31 mouse cellular contexts compared by ENCODE assay signal in the genomic region with DNA sequence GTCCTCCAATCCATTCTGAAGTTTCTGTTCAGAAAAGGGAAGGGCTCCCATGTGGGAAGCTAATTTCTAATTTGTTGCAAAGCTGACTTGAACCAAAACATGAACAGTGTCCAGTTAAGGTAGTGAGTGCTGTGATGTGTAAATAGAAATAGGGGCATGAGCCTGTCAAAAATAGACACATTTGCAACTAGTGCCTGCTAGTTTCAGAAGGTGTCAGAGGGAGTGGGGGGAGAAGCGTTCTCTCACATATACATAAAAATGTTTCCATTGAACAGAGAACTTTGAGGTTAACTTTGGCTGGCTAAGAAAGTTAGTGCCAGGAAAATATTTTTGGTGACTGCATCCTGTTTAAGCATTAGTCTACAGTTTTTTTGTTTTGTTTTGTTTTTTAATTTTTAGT.
"Had no signal": no experiment of that assay in that cellular context is flagged by ENCODE, and none has a peak within 500 bp of the region (broad histone marks: within the 10 kb centered on the region; RNA-seq: fewer than 3 reads in every experiment).

No protein-coding gene starts in this region.

- ATAC-seq: liver, embryonic 12.5 days; liver, postnatal 0 days; lung, postnatal 0 days; midbrain, embryonic 13.5 days; midbrain, embryonic 15.5 days had no signal

- H3K9me3 ChIP-seq: limb, embryonic 10.5 days; limb, embryonic 12.5 days; limb, embryonic 13.5 days; limb, embryonic 15.5 days; liver, embryonic 12.5 days; liver, embryonic 13.5 days; liver, embryonic 15.5 days; lung, embryonic 15.5 days; midbrain, embryonic 10.5 days; midbrain, embryonic 12.5 days; midbrain, embryonic 13.5 days; midbrain, embryonic 15.5 days; neural tube, embryonic 12.5 days; neural tube, embryonic 13.5 days had no signal

- H3K4me2 ChIP-seq: limb, embryonic 12.5 days; limb, embryonic 13.5 days; limb, embryonic 15.5 days; liver, embryonic 11.5 days; liver, embryonic 12.5 days; liver, embryonic 13.5 days; liver, embryonic 15.5 days; lung, embryonic 14.5 days; lung, embryonic 15.5 days; midbrain, embryonic 12.5 days; midbrain, embryonic 13.5 days; midbrain, embryonic 15.5 days; neural tube, embryonic 12.5 days; neural tube, embryonic 13.5 days had no signal

- H3K27me3 ChIP-seq: limb, embryonic 12.5 days; limb, embryonic 13.5 days; limb, embryonic 15.5 days; liver, embryonic 12.5 days; liver, embryonic 13.5 days; liver, embryonic 15.5 days; lung, embryonic 15.5 days; megakaryocyte, embryonic 14.5 days; midbrain, embryonic 12.5 days; midbrain, embryonic 13.5 days; midbrain, embryonic 15.5 days; neural tube, embryonic 12.5 days; neural tube, embryonic 13.5 days had no signal

- H3K27ac ChIP-seq: limb, embryonic 10.5 days; limb, embryonic 12.5 days; limb, embryonic 13.5 days; limb, embryonic 15.5 days; liver, embryonic 12.5 days; liver, embryonic 13.5 days; liver, embryonic 14.5 days; liver, embryonic 15.5 days; lung, embryonic 15.5 days; macrophage; midbrain, embryonic 10.5 days; midbrain, embryonic 12.5 days; midbrain, embryonic 13.5 days; midbrain, embryonic 15.5 days; neural tube, embryonic 12.5 days; neural tube, embryonic 13.5 days had no signal

- H3K4me3 ChIP-seq: limb, embryonic 10.5 days; limb, embryonic 12.5 days; limb, embryonic 13.5 days; limb, embryonic 15.5 days; liver, embryonic 12.5 days; liver, embryonic 13.5 days; liver, embryonic 15.5 days; lung, embryonic 15.5 days; megakaryocyte, embryonic 14.5 days; midbrain, embryonic 10.5 days; midbrain, embryonic 12.5 days; midbrain, embryonic 13.5 days; midbrain, embryonic 15.5 days; myocyte; neural tube, embryonic 12.5 days; neural tube, embryonic 13.5 days had no signal

- H3K9ac ChIP-seq: limb, embryonic 12.5 days; limb, embryonic 13.5 days; limb, embryonic 15.5 days; liver, embryonic 12.5 days; liver, embryonic 13.5 days; liver, embryonic 14.5 days; liver, embryonic 15.5 days; liver, postnatal 0 days; lung, embryonic 14.5 days; lung, embryonic 15.5 days; midbrain, embryonic 12.5 days; midbrain, embryonic 13.5 days; midbrain, embryonic 15.5 days; neural tube, embryonic 12.5 days; neural tube, embryonic 13.5 days had no signal

- H3K36me3 ChIP-seq: limb, embryonic 10.5 days; limb, embryonic 12.5 days; limb, embryonic 13.5 days; limb, embryonic 15.5 days; liver, embryonic 12.5 days; liver, embryonic 13.5 days; liver, embryonic 15.5 days; lung, embryonic 15.5 days; midbrain, embryonic 10.5 days; midbrain, embryonic 12.5 days; midbrain, embryonic 13.5 days; midbrain, embryonic 15.5 days; neural tube, embryonic 12.5 days; neural tube, embryonic 13.5 days had no signal

- H3K4me1 ChIP-seq: limb, embryonic 10.5 days; limb, embryonic 12.5 days; limb, embryonic 13.5 days; liver, embryonic 12.5 days; liver, embryonic 13.5 days; liver, embryonic 15.5 days; lung, embryonic 15.5 days; megakaryocyte, embryonic 14.5 days; midbrain, embryonic 10.5 days; midbrain, embryonic 12.5 days; midbrain, embryonic 13.5 days; neural tube, embryonic 12.5 days had no signal

- DNase-seq: left cerebral cortex, postnatal 4 days; liver; liver, embryonic 13.5 days; liver, postnatal 0 days; lung, adult 18-20 months; lung, adult 2 months; lung, embryonic 14.5 days; lung, postnatal 10 days; lung, postnatal 14 days; lung, postnatal 36 days; lung, postnatal 4 days; midbrain, embryonic 14.5 days had no signal
